Mouse (Mus musculus) stomach, embryonic 14.5 days (tissue): ENCODE results near the gene Gm3755. TPM values are rescaled to one million over a fixed set of nuclear protein-coding genes. Genes with fewer than 3 reads are reported as not detected.
"Not testable (repeated sequence)": the region's sequence is repeated elsewhere in the genome, so short reads cannot be mapped to it uniquely, and the experiment has no call there.

Source experiments
- ATAC-seq: fragments of 200-750 bp; cut with Nextera tagmentation; 2 replicates; pipeline ENCODE4 v1.8.0; 2017; ENCODE audit warnings: low read depth, moderate TSS enrichment; ENCODE audit not compliant: insufficient number of reproducible peaks, insufficient read depth, low FRiP score
- H3K27ac ChIP-seq: fragments of 300-500 bp; sonication (generic); 2 replicates; pipeline ENCODE4 v1.5.1; 2014; ENCODE audit warnings: mild to moderate bottlenecking, low read length, moderate library complexity, mixed read lengths
- H3K27me3 ChIP-seq: fragments of 300-500 bp; sonication (generic); 2 replicates; pipeline ENCODE4 v1.6.1; 2014; ENCODE audit warnings: low read length, control low read depth, mixed read lengths; ENCODE audit not compliant: control insufficient read depth, insufficient read depth
- H3K36me3 ChIP-seq: fragments of 300-500 bp; sonication (generic); 2 replicates; pipeline ENCODE4 v1.6.1; 2014; ENCODE audit warnings: mild to moderate bottlenecking, control low read depth, low read length, moderate library complexity, mixed read lengths; ENCODE audit not compliant: control insufficient read depth, insufficient read depth
- H3K4me1 ChIP-seq: fragments of 300-500 bp; sonication (generic); 2 replicates; pipeline ENCODE4 v1.6.1; 2014; ENCODE audit warnings: low read length, control low read depth, mixed read lengths; ENCODE audit not compliant: control insufficient read depth, insufficient read depth
- H3K4me2 ChIP-seq: fragments of 300-500 bp; sonication (generic); replicated peaks from 2 replicates; pipeline ENCODE4 v1.6.1; 2014; ENCODE audit warnings: low read depth, low read length, control low read depth
- H3K4me3 ChIP-seq: fragments of 300-500 bp; sonication (generic); 2 replicates; pipeline ENCODE4 v1.5.1; 2014; ENCODE audit warnings: low read depth, low read length, control low read depth
- H3K9ac ChIP-seq: fragments of 300-500 bp; sonication (generic); replicated peaks from 2 replicates; pipeline ENCODE4 v1.6.1; 2014; ENCODE audit warnings: low read depth, mild to moderate bottlenecking, control low read depth, low read length, moderate library complexity, mixed read lengths
- H3K9me3 ChIP-seq: fragments of 300-500 bp; sonication (generic); 2 replicates; pipeline ENCODE4 v1.6.1; 2016; ENCODE audit warnings: low read depth, low read length, control low read depth; ENCODE audit not compliant: control insufficient read depth
- WGBS: fragments of 180-500 bp; shearing (Covaris S2); extraction: QIAGEN DNeasy Blood & Tissue Kit; methylation state at CpG from one replicate; pipeline ENCODE4 v1.1.7; 2014; 5-methylcytosine and 5-hydroxymethylcytosine counted together
- polyA plus RNA-seq: library from polyadenylated mRNA; unstranded; fragments of >200 nt; fragmentation: Nextera tagmentation; extraction: Ambion mirVana; gene quantifications from 2 replicates; pipeline ENCODE4 v1.2.1, GENCODE M21; 2014

The Gm3755 gene
- not detected in 2 replicates for polyA plus RNA-seq

- H3K4me1 ChIP-seq, H3K27ac ChIP-seq, H3K27me3 ChIP-seq, H3K36me3 ChIP-seq, H3K4me3 ChIP-seq, ATAC-seq, H3K4me2 ChIP-seq, H3K9ac ChIP-seq, H3K9me3 ChIP-seq: not testable (repeated sequence)
- no CpG with 5 or more reads among the region's 2 CpGs for WGBS
These were observed at the start of gene Gm3755 for GRCm38 (mm10) chr14:7450817-7451216. Gm3755 (minus strand) TSS chr14:7450917.

- H3K27me3 ChIP-seq, H3K9me3 ChIP-seq, H3K36me3 ChIP-seq, H3K9ac ChIP-seq, H3K27ac ChIP-seq, H3K4me1 ChIP-seq, ATAC-seq: not testable (repeated sequence)
- H3K4me2 ChIP-seq: peak overlapping the region; percentile 40
- whole genome bisulfite sequencing: 0% methylated on average over 13 of the region's 18 CpGs
- H3K4me3 ChIP-seq: peak overlapping the region; percentile 20; the same call in 1 of the 2 replicates
These were observed 38.0 kb upstream of the Gm3755 start for GRCm38 (mm10) chr14:7488731-7489130.

- not testable (repeated sequence) for H3K4me2 ChIP-seq, H3K4me3 ChIP-seq, H3K27me3 ChIP-seq, H3K9me3 ChIP-seq, H3K4me1 ChIP-seq, H3K9ac ChIP-seq, H3K27ac ChIP-seq, ATAC-seq, H3K36me3 ChIP-seq
- 59% methylated on average over 1 of the region's 3 CpGs for WGBS
These were observed 32.9 kb upstream of the Gm3755 start, which contains the start of gene Gm3752 for GRCm38 (mm10) chr14:7483662-7484061. Gm3752 (minus strand) TSS chr14:7483762.

- ATAC-seq, H3K4me2 ChIP-seq, H3K4me3 ChIP-seq, H3K27ac ChIP-seq, H3K36me3 ChIP-seq, H3K9ac ChIP-seq, H3K4me1 ChIP-seq, H3K27me3 ChIP-seq, H3K9me3 ChIP-seq: not testable (repeated sequence)
- WGBS: 71% methylated on average over 2 of the region's 2 CpGs
These were observed 28.2 kb downstream of the Gm3755 start for GRCm38 (mm10) chr14:7422496-7422895.

Other genes with a start within 250 kb of the Gm3755 start
- not detected in 2 replicates for gene Gm3727, start 186.2 kb downstream of the Gm3755 start, polyA plus RNA-seq
- gene Gm3739, start 135.9 kb downstream of the Gm3755 start, polyA plus RNA-seq: 1.3 and 1.5 TPM in 2 replicates
- gene Gm5797, start 118.5 kb downstream of the Gm3755 start, polyA plus RNA-seq: not detected in 2 replicates
- gene Gm8374, start 85.8 kb downstream of the Gm3755 start, polyA plus RNA-seq: not detected in 2 replicates
- gene Gm3752, start 32.8 kb upstream of the Gm3755 start, polyA plus RNA-seq: 0.87 and 1.3 TPM in 2 replicates
- gene Gm3558, start 117.6 kb upstream of the Gm3755 start, polyA plus RNA-seq: 0.59 and 1.2 TPM in 2 replicates
- not detected in 2 replicates for gene Gm10338, start 144.7 kb upstream of the Gm3755 start, polyA plus RNA-seq
- gene Gm10128, start 193.1 kb upstream of the Gm3755 start, polyA plus RNA-seq: not detected in 2 replicates